Mouse (Mus musculus) myocyte (in vitro differentiated cells): ENCODE measurements around the gene Slc25a31.

ENCODE experiments used
- CEBPB ChIP-seq: IDR thresholded peaks from 2 replicates; pipeline ENCODE4 v1.6.1; 2011; ENCODE audit warnings: mild to moderate bottlenecking, moderate library complexity; ENCODE audit not compliant: poor library complexity, insufficient read depth, severe bottlenecking
- MYOD1 ChIP-seq, 3 experiments: IDR thresholded peaks; one replicate each; pipeline ENCODE4 v1.6.1; 2011; ENCODE audit warnings: control low read depth in 2 of 3, low read depth in 2 of 3, mild to moderate bottlenecking in 2 of 3, moderate library complexity in 1 of 3; ENCODE audit not compliant: insufficient read length in 2 of 3, control insufficient read depth in 1 of 3
- MYOG ChIP-seq, 3 experiments: IDR thresholded peaks; one replicate each; pipeline ENCODE4 v1.6.1; 2011; ENCODE audit warnings: control low read depth in 2 of 3, low read depth in 2 of 3, mild to moderate bottlenecking in 2 of 3; ENCODE audit not compliant: insufficient read length in 2 of 3, control insufficient read depth in 1 of 3, insufficient read depth in 1 of 3
- POLR2A ChIP-seq: IDR thresholded peaks from one replicate; pipeline ENCODE4 v1.6.1; 2011; ENCODE audit warnings: low read depth, mild to moderate bottlenecking, control low read depth, moderate library complexity; ENCODE audit not compliant: insufficient read length
- POLR2AphosphoS2 ChIP-seq: IDR thresholded peaks from one replicate; pipeline ENCODE4 v1.6.1; 2011; ENCODE audit warnings: low read depth, control low read depth; ENCODE audit not compliant: insufficient read length
- REST ChIP-seq: IDR thresholded peaks from one replicate; pipeline ENCODE4 v1.6.1; 2011; ENCODE audit warnings: mild to moderate bottlenecking, control low read depth, moderate library complexity; ENCODE audit not compliant: insufficient read depth, insufficient read length
- USF1 ChIP-seq: IDR thresholded peaks from one replicate; pipeline ENCODE4 v1.6.1; 2011; ENCODE audit warnings: low read depth, mild to moderate bottlenecking, control low read depth, moderate library complexity

- TF ChIP-seq POLR2AphosphoS2 (no peak), MYOD1 (IDR thresholded peaks at IDR 0.05; ENCODE audit: control insufficient read depth in 1 of 3, insufficient read length in 2 of 3, low read depth in 2 of 3) (no peak), POLR2A (no peak), CEBPB (no peak), USF1 (no peak), MYOG (IDR thresholded peaks at IDR 0.05; ENCODE audit: control insufficient read depth in 1 of 3, insufficient read depth in 1 of 3, insufficient read length in 2 of 3, low read depth in 2 of 3) (no peak), REST (no peak)
Observed at GRCm38 (mm10) chr3:40673515-40673914, 35.1 kb upstream of the Slc25a31 start.
